In genomic region chr8:111032916-111033315, GRCm38 (mm10) we compare ENCODE assay signal across 7 mouse cellular contexts. TPM values are rescaled to one million over a fixed set of nuclear protein-coding genes. Genes with fewer than 3 reads are reported as not detected.
DNase-seq lines count a peak whose midpoint lies in the region; ATAC-seq and TF ChIP-seq lines count a peak whose summit lies in the region.

Aars (plus strand) TSS chr8:111033144.

- no peak for TF ChIP-seq RAD21 in MEL (IDR thresholded peaks at IDR 0.05; ENCODE audit: low read depth, low read length)

- H3K27me3 ChIP-seq in E14TG2a.4 (ENCODE audit: insufficient read depth, low read length) (no peaks in the 10 kb centered on the region), MEL (ENCODE audit: control insufficient read depth in 1 of 2, insufficient read depth in 2 of 2, low read length in 2 of 2) (no peaks in the 10 kb centered on the region)
- H3K27me3 ChIP-seq in forebrain, embryonic 11.5 days (ENCODE audit: control insufficient read depth, insufficient read depth, low read length), result no peaks in the 10 kb centered on the region
- H3K27me3 ChIP-seq in limb, embryonic 15.5 days, result peaks cover 4% of the 10 kb centered on the region
- H3K27me3 ChIP-seq in stomach, embryonic 15.5 days (replicated peaks), result 0 out of 2 replicates have a peak, but pooled peaks cover 3% of the 10 kb centered on the region

- peak within 1 kb of the TSS; percentile 93 for H3K27ac ChIP-seq in MEL (ENCODE audit: control insufficient read depth, low read depth, low read length)
- peak within 1 kb of the TSS; percentile 80 for H3K27ac ChIP-seq in forebrain, embryonic 11.5 days (ENCODE audit: low read depth, low read length)
- peak within 1 kb of the TSS; percentile 76 for H3K27ac ChIP-seq in limb, embryonic 15.5 days
- H3K27ac ChIP-seq in stomach, embryonic 15.5 days, result peak within 1 kb of the TSS; percentile 77

- H3K79me2 ChIP-seq in MEL (ENCODE audit: control insufficient read depth, insufficient read depth, low read length, poor library complexity), result peaks cover 42% of the 10 kb centered on the region

- peaks cover 68% of the 10 kb centered on the region for H3K4me1 ChIP-seq in E14TG2a.4 (replicated peaks; ENCODE audit: low read depth, low read length)
- peaks cover 5 to 27% of the 10 kb centered on the region in 2 experiments for H3K4me1 ChIP-seq in MEL (ENCODE audit: control insufficient read depth in 1 of 2, insufficient read depth in 2 of 2, low read length in 2 of 2)
- peaks cover 2% of the 10 kb centered on the region for H3K4me1 ChIP-seq in forebrain, embryonic 11.5 days (replicated peaks; ENCODE audit: control insufficient read depth, insufficient read depth, low read length)
- peaks cover 21% of the 10 kb centered on the region for H3K4me1 ChIP-seq in limb, embryonic 15.5 days
- H3K4me1 ChIP-seq in stomach, embryonic 15.5 days, result peaks cover 20% of the 10 kb centered on the region

- no peak for TF ChIP-seq POLR2A in MEL (IDR thresholded peaks at IDR 0.05; ENCODE audit: control insufficient read depth in 1 of 2, insufficient read depth in 1 of 2, low read depth in 1 of 2, low read length in 2 of 2, poor library complexity in 1 of 2)

- no peak for DNase-seq in MEL (ENCODE audit: low read depth, low spot score)
- no peak for DNase-seq in forebrain, embryonic 11.5 days (ENCODE audit: low spot score)
- DNase-seq in kidney, postnatal 4 days, result no peak

- H3K36me3 ChIP-seq in E14TG2a.4 (ENCODE audit: insufficient read depth, low read length) (peaks cover 28% of the 10 kb centered on the region), MEL (ENCODE audit: control insufficient read depth in 1 of 2, insufficient read depth in 2 of 2, low read length in 2 of 2) (peaks cover 9 to 38% of the 10 kb centered on the region in 2 experiments)
- H3K36me3 ChIP-seq in forebrain, embryonic 11.5 days (ENCODE audit: control insufficient read depth, insufficient read depth, low read length), result peaks cover 6% of the 10 kb centered on the region; the same call in 1 of the 2 replicates
- H3K36me3 ChIP-seq in limb, embryonic 15.5 days, result peaks cover 13% of the 10 kb centered on the region
- peaks cover 13% of the 10 kb centered on the region; the same call in 1 of the 2 replicates for H3K36me3 ChIP-seq in stomach, embryonic 15.5 days

- ATAC-seq in forebrain, embryonic 11.5 days (replicated peaks; ENCODE audit: low FRiP score), result no peak
- no peak for ATAC-seq in hematopoietic stem cell, adult 5-6 weeks (replicated peaks in 1 of 2; ENCODE audit: insufficient read depth in 1 of 2, low FRiP score in 2 of 2, low TSS enrichment in 1 of 2, low read depth in 1 of 2, poor library complexity in 2 of 2, severe bottlenecking in 2 of 2)
- ATAC-seq in limb, embryonic 15.5 days (ENCODE audit: insufficient number of reproducible peaks, low FRiP score, low TSS enrichment, low read depth), result no peak
- ATAC-seq in stomach, embryonic 15.5 days (ENCODE audit: insufficient read depth, low FRiP score, low read depth), result no peak

- H3K4me2 ChIP-seq in forebrain, embryonic 11.5 days (ENCODE audit: low read depth, low read length, severe bottlenecking), result peak within 1 kb of the TSS; percentile 68
- H3K4me2 ChIP-seq in limb, embryonic 15.5 days, result peak within 1 kb of the TSS; percentile 57
- H3K4me2 ChIP-seq in stomach, embryonic 15.5 days, result peak within 1 kb of the TSS; percentile 62

- H3K4me3 ChIP-seq in E14TG2a.4 (replicated peaks; ENCODE audit: low read length), result peak within 1 kb of the TSS; percentile 91
- H3K4me3 ChIP-seq in MEL (ENCODE audit: control insufficient read depth in 1 of 2, insufficient read depth in 1 of 2, low read depth in 2 of 2, low read length in 2 of 2), result peak within 1 kb of the TSS; percentile 89 to 96
- peak within 1 kb of the TSS; percentile 79 for H3K4me3 ChIP-seq in forebrain, embryonic 11.5 days (ENCODE audit: low read depth, low read length)
- peak within 1 kb of the TSS; percentile 68 for H3K4me3 ChIP-seq in limb, embryonic 15.5 days
- H3K4me3 ChIP-seq in stomach, embryonic 15.5 days (replicated peaks), result peak within 1 kb of the TSS; percentile 78

- H3K9ac ChIP-seq in MEL (ENCODE audit: control insufficient read depth, low read depth, low read length, poor library complexity, severe bottlenecking), result peak within 1 kb of the TSS; percentile 94
- peak within 1 kb of the TSS; percentile 66 for H3K9ac ChIP-seq in forebrain, embryonic 11.5 days (ENCODE audit: low read length)
- peak within 1 kb of the TSS; percentile 65 for H3K9ac ChIP-seq in limb, embryonic 15.5 days
- H3K9ac ChIP-seq in stomach, embryonic 15.5 days, result peak within 1 kb of the TSS; percentile 83

- no peaks in the 10 kb centered on the region for H3K9me3 ChIP-seq in E14TG2a.4 (ENCODE audit: low read length)
- no peaks in the 10 kb centered on the region for H3K9me3 ChIP-seq in MEL (replicated peaks; ENCODE audit: insufficient read depth, low read length)
- H3K9me3 ChIP-seq in forebrain, embryonic 11.5 days (ENCODE audit: control insufficient read depth, low read length), result no peaks in the 10 kb centered on the region
- H3K9me3 ChIP-seq in limb, embryonic 15.5 days, result no peaks in the 10 kb centered on the region
- H3K9me3 ChIP-seq in stomach, embryonic 15.5 days, result no peaks in the 10 kb centered on the region

- TF ChIP-seq EP300 in MEL (IDR thresholded peaks at IDR 0.05; ENCODE audit: low read depth in 1 of 2, low read length in 2 of 2), result no peak

- 95% methylated on average over 7 of the region's 7 CpGs for WGBS in forebrain, embryonic 11.5 days
- 96% methylated on average over 7 of the region's 7 CpGs for WGBS in limb, embryonic 15.5 days
- 93% methylated on average over 7 of the region's 7 CpGs for WGBS in stomach, embryonic 15.5 days

- TF ChIP-seq CTCF in E14TG2a.4 (conservative IDR thresholded peaks at IDR 0.05; ENCODE audit: low read length) (no peak), MEL (IDR thresholded peaks at IDR 0.05 in 2 of 3, conservative IDR thresholded peaks at IDR 0.05 in 1 of 3; ENCODE audit: control insufficient read depth in 1 of 3, insufficient read depth in 1 of 3, low read depth in 2 of 3, low read length in 3 of 3, poor library complexity in 1 of 3, severe bottlenecking in 1 of 3) (no peak)

TF ChIP-seq in MEL, 35 proteins besides CTCF, POLR2A, EP300 and RAD21:
- TF ChIP-seq MYC (IDR thresholded peaks at IDR 0.05; ENCODE audit: low read depth, low read length) (no peak), GATA1 (IDR thresholded peaks at IDR 0.05; ENCODE audit: low read depth, low read length) (no peak), GABPA (IDR thresholded peaks at IDR 0.05; ENCODE audit: low read depth, low read length) (no peak), ZMIZ1 (IDR thresholded peaks at IDR 0.05; ENCODE audit: low read depth, low read length) (no peak), ZC3H11A (IDR thresholded peaks at IDR 0.05; ENCODE audit: low read depth, low read length) (no peak), SMC3 (IDR thresholded peaks at IDR 0.05; ENCODE audit: low read depth, low read length) (no peak), TBP (IDR thresholded peaks at IDR 0.05; ENCODE audit: low read depth, low read length) (no peak), MAX (IDR thresholded peaks at IDR 0.05; ENCODE audit: low read length) (no peak), USF2 (IDR thresholded peaks at IDR 0.05; ENCODE audit: borderline replicate concordance in 1 of 2, insufficient read depth in 1 of 2, low read depth in 1 of 2, low read length in 2 of 2) (no peak), TCF12 (IDR thresholded peaks at IDR 0.05; ENCODE audit: low read depth, low read length) (no peak)

RNA-seq across cellular contexts. Expression of gene Aars, which starts in this region (rescaled TPM):
- 106 and 132 TPM in 2 replicates for total RNA-seq in MEL (2012; rRNA removed)
- 100 to 1,000 TPM in 1 of 2 experiments, 10 to 100 TPM in 1; 25.1 to 162 TPM for polyA plus RNA-seq in MEL (2012; ENCODE audit: insufficient read depth in 1 of 2, insufficient read length in 2 of 2, low read depth in 1 of 2, low replicate concordance in 2 of 2, missing spikeins in 1 of 2)
- polyA plus RNA-seq in forebrain, embryonic 11.5 days (2014; fragmentation: Nextera tagmentation; extraction: Ambion mirVana), result 79.0 and 91.7 TPM in 2 replicates
- 33.8 and 35.0 TPM in 2 replicates for total RNA-seq in hematopoietic stem cell, adult 5-6 weeks (2017)
- polyA plus RNA-seq in limb, embryonic 15.5 days (2015; fragmentation: Nextera tagmentation; extraction: Ambion mirVana), result 48.0 and 48.4 TPM in 2 replicates
- 51.1 and 52.4 TPM in 2 replicates for polyA plus RNA-seq in stomach, embryonic 15.5 days (2015; fragmentation: Nextera tagmentation; extraction: Ambion mirVana)
